Mouse (Mus musculus): Measurements from ENCODE around the gene Olfr1410. TPM values are rescaled to one million over a fixed set of nuclear protein-coding genes. Genes with fewer than 3 reads are reported as not detected.

Gene Olfr1410
- polyA plus RNA-seq, 1 experiment from 2014 or later = not detected

DNA sequence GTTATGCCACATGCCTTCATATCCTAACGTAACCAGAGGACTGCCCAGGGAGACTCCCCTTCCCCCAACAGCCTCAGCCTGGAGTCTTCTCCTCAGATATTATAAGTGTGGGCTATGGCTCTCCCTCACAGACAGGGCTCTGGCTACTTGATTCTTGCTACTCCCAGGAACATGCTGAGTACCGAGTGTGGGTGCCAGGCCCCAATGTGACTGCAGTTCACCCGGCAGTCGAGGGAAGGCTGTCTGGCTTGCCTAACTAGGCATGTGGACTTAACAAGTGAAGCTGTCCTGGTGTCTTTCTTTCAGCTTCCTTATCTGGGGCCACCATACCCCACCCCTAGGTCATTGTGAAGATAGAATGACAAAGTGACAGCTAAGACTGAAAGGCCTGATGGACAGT, 38.1 kb downstream of the Olfr1410 start:
- H3K4me1 ChIP-seq (replicated peaks) = peaks cover 17% of the 10 kb centered on the region
- H3K4me3 ChIP-seq (replicated peaks) = no peak overlapping the region
- H3K9me3 ChIP-seq = no peaks in the 10 kb centered on the region
- 0 out of 2 replicates have a peak, but pooled peaks cover 4% of the 10 kb centered on the region for H3K36me3 ChIP-seq
- no peak overlapping the region for H3K4me2 ChIP-seq (replicated peaks)
- H3K9ac ChIP-seq = no peak overlapping the region
- no peak for ATAC-seq
- WGBS = 74% methylated on average over 4 of the region's 4 CpGs
- no peaks in the 10 kb centered on the region for H3K27me3 ChIP-seq (replicated peaks)
- H3K27ac ChIP-seq = no peak overlapping the region

DNA sequence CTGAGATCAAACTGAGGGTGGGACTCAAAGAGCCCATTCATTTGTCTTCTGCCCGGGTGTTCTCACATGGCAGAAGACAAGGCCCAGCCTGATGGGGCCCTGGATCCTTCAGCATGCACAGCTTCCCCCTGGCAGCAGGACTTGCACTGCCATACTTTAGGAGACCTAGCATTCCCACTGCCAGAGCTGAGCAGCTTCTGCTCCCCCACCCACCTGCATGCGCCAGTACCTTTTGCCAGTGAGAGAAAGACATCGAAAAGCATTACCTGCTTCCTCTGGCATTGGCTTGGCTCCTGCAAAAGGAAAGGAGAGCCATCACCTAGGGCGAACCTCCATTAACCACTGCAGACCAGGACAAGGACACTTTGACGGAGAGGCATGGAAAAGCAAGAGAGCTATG, 39.3 kb downstream of the Olfr1410 start:
- Histone ChIP-seq H3K9me3 (no peaks in the 10 kb centered on the region), H3K4me2 (replicated peaks) (no peak overlapping the region), H3K4me1 (replicated peaks) (peaks cover 17% of the 10 kb centered on the region), H3K9ac (no peak overlapping the region), H3K27ac (no peak overlapping the region), H3K4me3 (replicated peaks) (no peak overlapping the region), H3K27me3 (replicated peaks) (no peaks in the 10 kb centered on the region), H3K36me3 (no peaks in the 10 kb centered on the region)
- ATAC-seq = no peak
- WGBS = 81% methylated on average over 5 of the region's 5 CpGs

DNA sequence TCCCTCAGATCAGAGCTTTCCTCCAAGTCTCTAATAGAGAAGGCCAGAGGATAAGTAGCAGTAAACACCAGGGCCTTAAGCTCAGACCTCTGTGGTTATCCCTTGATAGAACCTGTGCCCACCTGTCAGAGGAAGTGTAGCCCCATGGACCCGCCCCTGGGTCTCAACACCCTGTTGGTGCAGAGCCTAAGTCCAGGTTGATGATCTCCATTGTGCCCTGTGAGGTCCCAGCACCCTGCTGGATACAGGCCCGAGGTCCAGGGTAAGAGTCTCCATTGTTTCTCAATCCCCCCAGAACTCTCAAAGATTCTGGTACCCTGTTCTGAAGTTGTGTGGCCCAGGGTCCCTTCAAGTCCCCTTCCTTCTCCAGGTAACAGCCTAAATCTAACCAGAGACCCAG, 40.5 kb downstream of the Olfr1410 start:
- H3K9me3 ChIP-seq = no peaks in the 10 kb centered on the region
- H3K4me1 ChIP-seq (replicated peaks) = peaks cover 5% of the 10 kb centered on the region
- 53% methylated on average over 2 of the region's 2 CpGs for WGBS
- H3K4me2 ChIP-seq (replicated peaks) = no peak overlapping the region
- H3K27ac ChIP-seq = no peak overlapping the region
- H3K27me3 ChIP-seq (replicated peaks) = no peaks in the 10 kb centered on the region
- H3K9ac ChIP-seq = no peak overlapping the region
- no peak for ATAC-seq
- H3K36me3 ChIP-seq = no peaks in the 10 kb centered on the region
- no peak overlapping the region for H3K4me3 ChIP-seq (replicated peaks)

DNA sequence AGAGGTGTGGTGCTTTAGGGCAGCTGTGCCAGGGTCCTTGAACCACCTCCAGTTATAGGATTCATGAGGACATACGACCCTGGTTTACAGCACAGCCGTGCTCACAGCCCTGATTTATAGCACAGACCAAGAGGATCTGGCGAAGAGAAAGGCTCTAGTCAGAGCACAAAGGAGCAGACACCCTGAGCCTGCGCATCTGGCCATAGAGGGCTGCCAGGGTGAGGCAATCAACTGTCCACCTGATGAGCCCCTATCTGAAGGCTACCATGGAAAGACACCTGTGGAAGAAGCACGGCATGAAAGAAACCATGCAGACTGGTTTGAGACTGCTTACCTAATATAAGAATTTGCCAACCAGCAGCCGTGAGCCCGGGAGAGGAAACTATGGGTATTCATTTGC, 41.0 kb downstream of the Olfr1410 start:
- WGBS = 66% methylated on average over 7 of the region's 7 CpGs
- no peak overlapping the region for H3K4me3 ChIP-seq (replicated peaks)
- no peak overlapping the region for H3K9ac ChIP-seq
- peaks cover 5% of the 10 kb centered on the region; the same call in 1 of the 2 replicates for H3K4me1 ChIP-seq (replicated peaks)
- H3K27me3 ChIP-seq (replicated peaks) = no peaks in the 10 kb centered on the region
- ATAC-seq = no peak
- H3K4me2 ChIP-seq (replicated peaks) = no peak overlapping the region
- no peaks in the 10 kb centered on the region for H3K36me3 ChIP-seq
- no peaks in the 10 kb centered on the region for H3K9me3 ChIP-seq
- H3K27ac ChIP-seq = no peak overlapping the region

DNA sequence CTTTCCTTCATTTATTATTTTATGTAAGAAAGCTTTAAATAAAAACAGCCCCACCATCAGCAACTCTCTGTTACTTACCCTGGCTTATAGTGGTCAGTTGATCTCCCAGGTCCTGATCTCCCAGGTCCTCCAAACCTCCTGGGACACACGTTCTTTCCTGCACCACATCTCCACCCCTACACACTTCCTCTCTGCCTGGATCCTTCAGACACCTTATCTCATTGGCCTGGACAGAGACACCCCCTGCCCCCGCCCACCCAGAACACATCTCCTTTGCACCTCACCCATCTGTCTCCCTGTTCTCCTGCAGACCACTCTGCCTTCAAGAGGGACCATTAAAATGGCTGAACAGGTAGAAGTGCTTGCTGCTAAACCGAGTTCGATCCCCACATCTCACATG, 41.4 kb downstream of the Olfr1410 start:
- Histone ChIP-seq H3K4me1 (replicated peaks) (peaks cover 5% of the 10 kb centered on the region; the same call in 1 of the 2 replicates), H3K4me2 (replicated peaks) (no peak overlapping the region), H3K9ac (no peak overlapping the region), H3K27me3 (replicated peaks) (no peaks in the 10 kb centered on the region), H3K9me3 (no peaks in the 10 kb centered on the region), H3K36me3 (no peaks in the 10 kb centered on the region), H3K4me3 (replicated peaks) (no peak overlapping the region), H3K27ac (no peak overlapping the region)
- WGBS = 79% methylated on average over 4 of the region's 4 CpGs
- ATAC-seq = no peak

DNA sequence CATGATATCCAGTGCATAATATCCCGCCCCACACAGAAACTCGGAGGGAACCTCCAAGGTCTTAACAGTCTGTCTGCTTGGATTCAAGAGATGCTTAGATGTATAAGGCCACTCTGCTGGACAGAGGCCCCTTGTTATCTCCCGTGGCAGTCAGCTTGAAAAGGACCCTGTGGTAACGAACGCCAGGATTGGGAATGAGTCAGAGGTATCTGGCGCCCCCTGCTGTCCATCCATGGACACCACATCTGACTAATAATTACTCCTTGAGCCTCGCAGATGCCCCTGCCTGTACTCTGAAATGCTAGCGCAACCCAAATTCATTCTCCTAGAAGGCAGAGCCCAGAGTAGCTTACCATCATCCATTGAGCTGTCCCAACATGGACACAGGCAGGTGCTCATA, 42.2 kb downstream of the Olfr1410 start:
- Histone ChIP-seq H3K4me3 (replicated peaks) (no peak overlapping the region), H3K4me2 (replicated peaks) (0 out of 2 replicates have a peak overlapping the region, but pooled peaks have one; percentile 7), H3K9ac (no peak overlapping the region), H3K27ac (no peak overlapping the region), H3K4me1 (replicated peaks) (no peaks in the 10 kb centered on the region; the same call in 1 of the 2 replicates), H3K27me3 (replicated peaks) (no peaks in the 10 kb centered on the region), H3K9me3 (no peaks in the 10 kb centered on the region), H3K36me3 (no peaks in the 10 kb centered on the region)
- ATAC-seq = peak; percentile 67
- WGBS = 7% methylated on average over 8 of the region's 8 CpGs

DNA sequence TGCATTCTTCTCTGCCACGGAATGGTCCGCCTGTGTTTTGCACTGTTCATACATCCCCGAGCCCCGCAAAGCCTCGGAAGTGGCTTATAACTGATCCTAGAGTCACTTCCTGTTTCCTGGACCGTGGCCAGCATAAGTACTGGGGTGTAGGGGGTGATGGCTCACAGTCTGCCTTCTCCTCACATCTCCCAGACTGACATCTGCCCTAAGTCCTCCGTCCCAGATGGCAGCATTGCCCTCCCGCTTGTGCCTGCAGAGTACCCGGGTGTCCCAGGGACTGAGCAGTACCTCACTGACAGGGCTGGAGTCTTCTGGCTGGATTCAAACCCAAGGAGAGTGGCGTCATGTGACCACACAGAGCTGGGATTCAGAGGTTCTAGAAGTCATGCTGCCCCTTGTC, 42.6 kb downstream of the Olfr1410 start:
- H3K36me3 ChIP-seq = no peaks in the 10 kb centered on the region
- WGBS = 45% methylated on average over 10 of the region's 10 CpGs
- no peak overlapping the region for H3K9ac ChIP-seq
- no peaks in the 10 kb centered on the region; the same call in 1 of the 2 replicates for H3K4me1 ChIP-seq (replicated peaks)
- no peaks in the 10 kb centered on the region for H3K27me3 ChIP-seq (replicated peaks)
- no peaks in the 10 kb centered on the region for H3K9me3 ChIP-seq
- H3K4me2 ChIP-seq (replicated peaks) = 0 out of 2 replicates have a peak overlapping the region, but pooled peaks have one; percentile 7
- H3K4me3 ChIP-seq (replicated peaks) = no peak overlapping the region
- H3K27ac ChIP-seq = no peak overlapping the region
- 0 out of 2 replicates have a peak, but pooled peaks have one; percentile 14 for ATAC-seq

DNA sequence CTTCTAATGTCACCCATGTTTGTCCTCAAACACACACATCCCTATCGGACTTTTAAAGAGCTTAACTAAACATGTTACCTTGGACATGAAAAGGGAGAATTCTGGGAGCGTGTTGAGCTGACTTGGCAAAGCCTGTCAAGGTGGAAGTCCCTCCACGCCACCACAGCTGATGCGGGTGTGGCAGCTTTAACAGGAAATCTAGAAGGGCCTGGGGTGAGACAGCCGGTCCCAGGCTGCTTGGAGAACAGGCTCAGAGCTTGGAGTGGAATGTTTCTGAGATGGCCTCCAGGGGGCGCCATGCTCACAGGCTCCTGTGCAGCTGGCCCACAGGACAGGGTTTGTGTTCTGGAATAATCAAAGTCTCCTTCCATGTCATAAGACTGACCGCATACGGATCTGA, 43.1 kb downstream of the Olfr1410 start, which contains the start of gene Otos:
TSS of gene Otos (minus strand) at position 169 of the 400 bp plus-strand sequence.
- H3K4me2 ChIP-seq (replicated peaks) = 0 out of 2 replicates have a peak within 1 kb of the TSS, but pooled peaks have one; percentile 7
- H3K27me3 ChIP-seq (replicated peaks) = no peaks in the 10 kb centered on the region
- no peak within 1 kb of the TSS for H3K9ac ChIP-seq
- H3K9me3 ChIP-seq = no peaks in the 10 kb centered on the region
- no peaks in the 10 kb centered on the region; the same call in 1 of the 2 replicates for H3K4me1 ChIP-seq (replicated peaks)
- no peaks in the 10 kb centered on the region for H3K36me3 ChIP-seq
- H3K4me3 ChIP-seq (replicated peaks) = no peak within 1 kb of the TSS
- ATAC-seq = peak; percentile 42; the same call in 1 of the 2 replicates
- 21% methylated on average over 8 of the region's 8 CpGs for WGBS
- no peak within 1 kb of the TSS for H3K27ac ChIP-seq

DNA sequence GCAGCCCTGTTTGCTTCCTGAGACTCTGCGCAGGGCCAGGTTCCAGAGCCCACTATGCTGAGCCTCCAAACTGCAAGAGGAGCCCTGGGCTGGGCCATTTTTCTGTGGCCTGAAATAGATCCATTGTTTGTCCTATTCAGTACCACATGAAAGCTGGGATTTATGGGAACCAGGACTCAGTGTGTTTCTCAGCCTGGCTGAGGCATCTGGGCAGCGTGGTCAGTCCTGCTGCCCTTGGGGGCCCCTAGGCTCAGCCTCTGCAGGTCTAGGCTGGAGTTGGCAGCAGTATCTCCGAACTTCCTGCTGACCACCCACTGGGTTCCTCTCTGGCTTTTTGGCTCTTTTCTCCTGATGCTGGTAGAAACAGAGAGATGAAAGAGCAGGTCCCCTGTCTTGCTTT, 45.9 kb downstream of the Olfr1410 start:
- ATAC-seq = no peak
- no peaks in the 10 kb centered on the region for H3K27me3 ChIP-seq (replicated peaks)

DNA sequence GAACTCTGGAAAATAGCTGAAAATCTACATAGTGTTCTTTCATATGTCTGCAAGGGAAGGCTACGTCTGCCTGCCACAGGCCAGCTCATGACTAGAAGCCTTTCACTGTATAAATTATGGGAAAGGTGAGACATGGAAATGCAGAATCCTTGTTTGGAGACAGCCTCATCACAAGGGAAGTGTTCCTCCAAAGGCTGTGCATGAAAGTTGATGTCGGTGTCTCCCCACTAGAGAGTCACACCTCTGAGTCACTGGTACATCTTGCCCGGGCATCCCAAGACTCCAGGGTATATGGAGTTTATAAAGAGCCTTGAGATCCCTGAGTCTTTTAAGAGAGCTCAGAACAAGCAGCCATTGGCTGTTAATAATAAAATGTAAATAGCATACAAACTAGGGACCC, 47.6 kb downstream of the Olfr1410 start:
- Histone ChIP-seq H3K36me3 (no peaks in the 10 kb centered on the region), H3K4me2 (replicated peaks) (no peak overlapping the region), H3K4me3 (replicated peaks) (no peak overlapping the region), H3K9me3 (no peaks in the 10 kb centered on the region), H3K9ac (no peak overlapping the region), H3K4me1 (replicated peaks) (no peaks in the 10 kb centered on the region; the same call in 1 of the 2 replicates), H3K27ac (no peak overlapping the region), H3K27me3 (replicated peaks) (no peaks in the 10 kb centered on the region)
- ATAC-seq = no peak
- 84% methylated on average over 3 of the region's 3 CpGs for WGBS

More for the DNA sequence above, 45.9 kb downstream of the Olfr1410 start:
- Histone ChIP-seq H3K4me2 (replicated peaks) (no peak overlapping the region), H3K4me1 (replicated peaks) (no peaks in the 10 kb centered on the region; the same call in 1 of the 2 replicates), H3K4me3 (replicated peaks) (no peak overlapping the region), H3K9ac (no peak overlapping the region), H3K27ac (no peak overlapping the region), H3K9me3 (no peaks in the 10 kb centered on the region), H3K36me3 (no peaks in the 10 kb centered on the region)
- 59% methylated on average over 3 of the region's 3 CpGs for WGBS

DNA sequence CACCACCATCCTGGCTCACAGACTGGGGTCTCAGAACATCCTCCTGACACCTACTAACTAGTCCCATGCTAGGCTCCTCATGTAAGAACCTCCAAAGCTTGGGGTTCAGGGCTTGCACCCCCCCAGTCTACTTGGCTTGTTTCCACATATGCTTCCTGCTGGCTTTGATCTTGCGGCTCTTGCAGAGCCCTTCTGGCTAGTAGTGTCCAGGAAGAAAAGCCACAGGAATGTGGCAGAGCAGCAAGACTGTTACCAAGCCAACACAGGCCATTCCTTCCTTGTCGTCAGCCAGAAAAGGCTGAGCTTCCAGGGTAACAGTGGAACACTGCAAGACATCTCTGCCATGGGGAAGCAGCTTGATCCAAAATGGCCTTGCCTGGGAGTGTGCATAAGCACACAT, 49.1 kb downstream of the Olfr1410 start:
- Histone ChIP-seq H3K36me3 (no peaks in the 10 kb centered on the region), H3K4me1 (replicated peaks) (no peaks in the 10 kb centered on the region; the same call in 1 of the 2 replicates), H3K4me2 (replicated peaks) (no peak overlapping the region), H3K27ac (no peak overlapping the region), H3K4me3 (replicated peaks) (no peak overlapping the region), H3K9ac (no peak overlapping the region), H3K9me3 (no peaks in the 10 kb centered on the region), H3K27me3 (replicated peaks) (no peaks in the 10 kb centered on the region)
- ATAC-seq = no peak
- WGBS = 59% methylated on average over 2 of the region's 2 CpGs

DNA sequence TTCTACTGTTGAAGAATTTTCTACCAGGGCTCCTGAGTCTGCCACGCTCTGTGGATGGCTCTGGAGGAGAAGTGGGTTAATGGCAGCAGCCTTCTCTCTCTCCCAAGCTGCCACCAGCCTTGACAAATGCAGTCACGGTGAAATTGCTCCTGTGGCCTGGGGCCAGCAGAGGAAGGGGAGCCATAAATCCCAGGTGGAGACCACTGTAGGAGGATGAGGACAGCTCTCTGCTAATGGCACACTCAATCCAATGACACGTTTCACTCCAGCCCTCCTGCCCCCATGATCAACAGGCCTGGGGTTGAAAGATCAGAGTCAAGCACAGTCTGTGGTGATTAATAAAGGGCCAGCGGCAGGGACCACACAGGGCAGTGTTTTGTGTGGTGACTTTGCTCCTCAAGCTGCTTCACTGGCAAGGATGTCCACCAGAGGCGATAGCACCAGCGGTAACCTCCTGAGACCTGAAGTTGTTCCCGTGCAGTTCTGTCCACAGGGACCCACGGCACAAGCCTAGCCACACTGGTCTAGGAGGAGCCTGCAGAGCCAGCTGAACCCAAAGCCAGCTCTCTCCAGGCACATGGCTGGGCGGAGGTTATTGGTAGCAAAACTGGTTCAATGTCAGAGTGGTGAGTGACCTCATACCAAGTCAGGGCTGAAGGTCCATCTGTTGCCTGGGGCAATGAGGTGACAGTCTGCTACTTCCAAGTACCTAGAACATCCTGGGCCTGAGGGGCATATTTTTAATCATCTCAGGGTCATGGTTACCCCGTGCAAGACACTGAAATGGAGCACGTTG, 51.6 kb downstream of the Olfr1410 start:
- Histone ChIP-seq H3K27ac (no peak overlapping the region), H3K9ac (no peak overlapping the region), H3K27me3 (replicated peaks) (no peaks in the 10 kb centered on the region), H3K4me1 (replicated peaks) (no peaks in the 10 kb centered on the region), H3K36me3 (no peaks in the 10 kb centered on the region), H3K9me3 (no peaks in the 10 kb centered on the region), H3K4me2 (replicated peaks) (no peak overlapping the region), H3K4me3 (replicated peaks) (no peak overlapping the region)
- WGBS = 76% methylated on average over 11 of the region's 11 CpGs
- no peak for ATAC-seq

DNA sequence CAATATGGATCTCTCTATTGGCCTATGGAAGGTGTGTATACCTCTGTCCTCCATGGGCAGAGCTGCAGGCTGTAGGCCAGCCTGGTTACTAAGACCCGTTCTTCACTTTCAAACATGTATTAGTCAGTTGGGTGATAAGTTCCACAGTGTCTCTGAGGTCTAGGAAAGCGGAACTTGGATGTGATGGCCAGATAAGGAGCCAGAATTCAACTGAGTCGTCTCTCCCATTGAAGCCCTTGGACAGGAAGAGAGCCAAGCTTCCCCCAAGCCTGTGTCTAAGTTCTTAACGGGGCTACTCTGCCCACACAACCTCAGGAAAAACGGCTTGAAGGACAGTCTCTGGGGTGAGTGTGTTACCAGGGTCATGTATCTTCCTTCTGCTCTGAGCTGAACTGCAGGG, 53.8 kb downstream of the Olfr1410 start:
- Histone ChIP-seq H3K9ac (no peak overlapping the region), H3K9me3 (no peaks in the 10 kb centered on the region), H3K36me3 (no peaks in the 10 kb centered on the region), H3K4me2 (replicated peaks) (no peak overlapping the region), H3K4me3 (replicated peaks) (no peak overlapping the region), H3K4me1 (replicated peaks) (no peaks in the 10 kb centered on the region), H3K27me3 (replicated peaks) (no peaks in the 10 kb centered on the region), H3K27ac (no peak overlapping the region)
- no peak for ATAC-seq
- WGBS = 57% methylated on average over 5 of the region's 5 CpGs

All from intestine, embryonic 15.5 days (tissue).